Mouse (Mus musculus) liver, postnatal 0 days (tissue): ENCODE measurements around the gene Scube2.

Source experiments
- CTCF ChIP-seq: sonication (generic); IDR thresholded peaks from 2 replicates; pipeline ENCODE4 v1.5.1; 2016; ENCODE audit warnings: antibody characterized with exemption, low read depth
- EP300 ChIP-seq: IDR thresholded peaks from 2 replicates; pipeline ENCODE4 v1.6.1; 2016; ENCODE audit warnings: antibody characterized with exemption, low read depth, mild to moderate bottlenecking

DNA sequence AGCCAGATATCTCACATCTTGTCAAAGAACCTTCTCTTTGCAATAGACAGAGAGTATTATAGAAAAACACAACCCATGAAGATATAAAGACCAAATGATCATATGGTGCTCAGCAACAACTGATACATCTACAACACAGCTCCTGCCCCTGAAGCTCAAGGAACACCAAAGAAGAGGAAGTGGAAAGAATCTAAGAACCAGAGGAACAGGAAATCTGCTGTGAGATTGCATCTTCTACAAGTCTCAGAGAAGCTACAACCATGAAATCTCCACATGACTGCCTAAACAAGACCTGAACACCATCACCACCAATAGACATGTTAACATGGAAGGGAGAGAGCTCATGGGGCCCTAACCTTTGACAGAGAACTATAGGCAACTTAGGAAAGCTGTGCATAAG lies 93.2 kb downstream of the Scube2 start:
- TF ChIP-seq CTCF (no peak), EP300 (no peak)
